10 mouse cellular contexts compared by ENCODE assay signal in the genomic region with DNA sequence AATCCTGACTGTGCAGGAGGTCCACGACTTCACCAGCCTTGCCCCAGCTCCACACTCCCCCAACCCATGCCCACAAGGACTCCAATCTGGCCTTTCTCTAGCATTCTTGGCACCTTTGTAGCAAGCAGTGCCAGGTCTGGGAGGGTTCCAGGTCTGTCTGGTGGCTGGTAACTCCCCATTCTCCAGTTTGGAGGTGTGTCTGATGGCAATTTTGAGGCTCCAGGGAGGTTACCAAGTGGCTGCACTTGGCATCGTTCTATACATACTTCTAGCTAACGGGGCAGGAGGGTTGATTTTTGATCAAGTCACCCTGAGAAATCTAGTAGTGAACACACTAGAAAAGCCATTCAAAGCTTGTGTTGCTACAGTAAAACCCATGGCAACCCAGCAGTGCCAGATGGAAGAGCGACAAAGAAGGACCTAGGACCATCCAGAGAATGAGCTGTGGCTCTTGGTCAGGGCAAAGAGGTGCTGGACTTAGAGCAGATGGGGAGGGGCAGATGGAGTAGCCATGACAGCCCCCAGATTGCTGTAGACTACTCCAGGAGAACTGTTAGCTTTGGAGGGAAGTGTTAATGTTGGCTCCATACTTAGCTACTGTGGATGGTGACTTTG.
DNase-seq lines count a peak whose midpoint lies in the region; ATAC-seq and TF ChIP-seq lines count a peak whose summit lies in the region.
"Had no signal": no experiment of that assay in that cellular context is flagged by ENCODE, and none has a peak within 500 bp of the region (broad histone marks: within the 10 kb centered on the region; RNA-seq: fewer than 3 reads in every experiment).

No protein-coding gene starts in this region.

- 64% methylated on average over 4 of the region's 4 CpGs for WGBS in kidney, adult 2 months
- 56% methylated on average over 4 of the region's 4 CpGs for WGBS in forebrain, embryonic 14.5 days
- WGBS in hindbrain, embryonic 16.5 days, result 50% methylated on average over 4 of the region's 4 CpGs
- 85% methylated on average over 4 of the region's 4 CpGs for WGBS in midbrain, embryonic 12.5 days
- 89% methylated on average over 4 of the region's 4 CpGs for WGBS in intestine, postnatal 0 days

- H3K27ac ChIP-seq in kidney, adult 2 months (ENCODE audit: insufficient read depth, low read depth, low read length), result no peak overlapping the region
- no peak overlapping the region; the same call in 1 of the 2 replicates for H3K27ac ChIP-seq in forebrain, embryonic 14.5 days (ENCODE audit: low read depth, low read length)
- H3K27ac ChIP-seq in hindbrain, embryonic 16.5 days (ENCODE audit: low read depth, low read length), result peak overlapping the region; percentile 66
- peak overlapping the region; percentile 67 for H3K27ac ChIP-seq in midbrain, embryonic 12.5 days (replicated peaks)
- no peak overlapping the region for H3K27ac ChIP-seq in intestine, postnatal 0 days (ENCODE audit: low read depth, low read length)
- H3K27ac ChIP-seq: embryonic facial prominence, embryonic 15.5 days; macrophage had no signal

- no peaks in the 10 kb centered on the region for H3K9me3 ChIP-seq in forebrain, embryonic 14.5 days (replicated peaks; ENCODE audit: control insufficient read depth, low read length)
- no peaks in the 10 kb centered on the region for H3K9me3 ChIP-seq in hindbrain, embryonic 16.5 days (ENCODE audit: control insufficient read depth, low read length)
- H3K9me3 ChIP-seq in midbrain, embryonic 12.5 days, result no peaks in the 10 kb centered on the region
- H3K9me3 ChIP-seq in intestine, postnatal 0 days (ENCODE audit: control insufficient read depth), result no peaks in the 10 kb centered on the region
- H3K9me3 ChIP-seq: embryonic facial prominence, embryonic 15.5 days had no signal

- H3K4me1 ChIP-seq in kidney, adult 2 months (ENCODE audit: control insufficient read depth, insufficient read depth, low read length), result no peaks in the 10 kb centered on the region
- H3K4me1 ChIP-seq in forebrain, embryonic 14.5 days (ENCODE audit: control insufficient read depth, insufficient read depth, low read length), result peaks cover 35% of the 10 kb centered on the region
- H3K4me1 ChIP-seq in hindbrain, embryonic 16.5 days (ENCODE audit: control insufficient read depth, insufficient read depth, low read depth, low read length), result peaks cover 21% of the 10 kb centered on the region
- peaks cover 36% of the 10 kb centered on the region for H3K4me1 ChIP-seq in midbrain, embryonic 12.5 days
- H3K4me1 ChIP-seq in intestine, postnatal 0 days (replicated peaks; ENCODE audit: control insufficient read depth, insufficient read depth, low read length), result no peaks in the 10 kb centered on the region

- H3K4me3 ChIP-seq in kidney, adult 2 months (ENCODE audit: insufficient read depth, low read depth, low read length), result no peak overlapping the region
- H3K4me3 ChIP-seq in forebrain, embryonic 14.5 days (ENCODE audit: low read depth, low read length), result no peak overlapping the region
- no peak overlapping the region for H3K4me3 ChIP-seq in hindbrain, embryonic 16.5 days (ENCODE audit: low read length)
- H3K4me3 ChIP-seq in midbrain, embryonic 12.5 days, result no peak overlapping the region
- H3K4me3 ChIP-seq in intestine, postnatal 0 days (ENCODE audit: low read depth, low read length), result no peak overlapping the region
- H3K4me3 ChIP-seq: embryonic facial prominence, embryonic 15.5 days had no signal

- DNase-seq in kidney, adult 2 months, result peak; percentile 33
- no peak for DNase-seq in kidney, adult 8-10 months
- DNase-seq in forebrain, embryonic 14.5 days (ENCODE audit: low spot score), result peak; percentile 68
- no peak for DNase-seq in adrenal gland, adult (ENCODE audit: inconsistent age in 2 of 2, low spot score in 1 of 2)

- 0 out of 2 replicates have a peak overlapping the region, but pooled peaks have one; percentile 3 for H3K4me2 ChIP-seq in forebrain, embryonic 14.5 days (ENCODE audit: low read length)
- H3K4me2 ChIP-seq in hindbrain, embryonic 16.5 days (ENCODE audit: low read length), result no peak overlapping the region
- no peak overlapping the region for H3K4me2 ChIP-seq in midbrain, embryonic 12.5 days (replicated peaks)
- no peak overlapping the region for H3K4me2 ChIP-seq in intestine, postnatal 0 days (replicated peaks; ENCODE audit: low read depth)
- H3K4me2 ChIP-seq: embryonic facial prominence, embryonic 15.5 days had no signal

- no peak for TF ChIP-seq CTCF in kidney, adult 2 months (conservative IDR thresholded peaks at IDR 0.05; ENCODE audit: insufficient read depth, insufficient read length, low read depth, low read length)
- TF ChIP-seq CTCF in intestine, postnatal 0 days (IDR thresholded peaks at IDR 0.05; ENCODE audit: low read depth), result no peak

- H3K27me3 ChIP-seq in kidney, adult 2 months (replicated peaks; ENCODE audit: control insufficient read depth, insufficient read depth, low read length), result no peaks in the 10 kb centered on the region
- no peaks in the 10 kb centered on the region; the same call in 1 of the 2 replicates for H3K27me3 ChIP-seq in forebrain, embryonic 14.5 days (replicated peaks; ENCODE audit: control insufficient read depth, insufficient read depth, low read length)
- H3K27me3 ChIP-seq in hindbrain, embryonic 16.5 days (replicated peaks; ENCODE audit: control insufficient read depth, insufficient read depth, low read length), result no peaks in the 10 kb centered on the region
- no peaks in the 10 kb centered on the region for H3K27me3 ChIP-seq in midbrain, embryonic 12.5 days
- H3K27me3 ChIP-seq in intestine, postnatal 0 days (replicated peaks; ENCODE audit: control insufficient read depth, insufficient read depth, low read length), result no peaks in the 10 kb centered on the region

- no peaks in the 10 kb centered on the region for H3K36me3 ChIP-seq in kidney, adult 2 months (ENCODE audit: control insufficient read depth, insufficient read depth, low read length)
- no peaks in the 10 kb centered on the region for H3K36me3 ChIP-seq in forebrain, embryonic 14.5 days (ENCODE audit: control insufficient read depth, insufficient read depth, low read length)
- no peaks in the 10 kb centered on the region for H3K36me3 ChIP-seq in hindbrain, embryonic 16.5 days (ENCODE audit: control insufficient read depth, insufficient read depth, low read length)
- H3K36me3 ChIP-seq in midbrain, embryonic 12.5 days, result no peaks in the 10 kb centered on the region
- H3K36me3 ChIP-seq in intestine, postnatal 0 days (ENCODE audit: control insufficient read depth, insufficient read depth), result no peaks in the 10 kb centered on the region
- H3K36me3 ChIP-seq: embryonic facial prominence, embryonic 15.5 days had no signal

- no peak for TF ChIP-seq POLR2A in kidney, adult 2 months (IDR thresholded peaks at IDR 0.05; ENCODE audit: low read depth, low read length)

- peak; percentile 30; the same call in 1 of the 2 replicates for ATAC-seq in forebrain, embryonic 14.5 days
- peak; percentile 85 for ATAC-seq in hindbrain, embryonic 16.5 days
- ATAC-seq in midbrain, embryonic 12.5 days (ENCODE audit: low FRiP score, low read depth), result no peak
- no peak for ATAC-seq in CD4-positive, CD25-positive, alpha-beta regulatory T cell, adult 4 months
- ATAC-seq in intestine, postnatal 0 days, result no peak

- H3K9ac ChIP-seq in forebrain, embryonic 14.5 days (ENCODE audit: low read length), result no peak overlapping the region
- H3K9ac ChIP-seq in hindbrain, embryonic 16.5 days (ENCODE audit: low read depth, low read length), result no peak overlapping the region
- no peak overlapping the region for H3K9ac ChIP-seq in midbrain, embryonic 12.5 days (replicated peaks)
- H3K9ac ChIP-seq in intestine, postnatal 0 days (ENCODE audit: low read depth, low read length), result no peak overlapping the region
- H3K9ac ChIP-seq: embryonic facial prominence, embryonic 15.5 days had no signal

Comparison
In these comparisons a context has a peak if more than half of its experiments do, and no peak if none do; other contexts are left out.
1. DNase-seq: peak in kidney, adult 2 months (single experiment) and forebrain, embryonic 14.5 days (single experiment); none in kidney, adult 8-10 months (0 of 2) and adrenal gland, adult (0 of 2).
2. H3K27ac ChIP-seq: peak in hindbrain, embryonic 16.5 days (single experiment) and midbrain, embryonic 12.5 days (single experiment); none in kidney, adult 2 months (single experiment), forebrain, embryonic 14.5 days (single experiment) and intestine, postnatal 0 days (single experiment).
3. ATAC-seq: peak in forebrain, embryonic 14.5 days (single experiment) and hindbrain, embryonic 16.5 days (single experiment); none in midbrain, embryonic 12.5 days (single experiment), CD4-positive, CD25-positive, alpha-beta regulatory T cell, adult 4 months (single experiment) and intestine, postnatal 0 days (single experiment).